ENCODE assay signal across 9 mouse cellular contexts in the genomic region with DNA sequence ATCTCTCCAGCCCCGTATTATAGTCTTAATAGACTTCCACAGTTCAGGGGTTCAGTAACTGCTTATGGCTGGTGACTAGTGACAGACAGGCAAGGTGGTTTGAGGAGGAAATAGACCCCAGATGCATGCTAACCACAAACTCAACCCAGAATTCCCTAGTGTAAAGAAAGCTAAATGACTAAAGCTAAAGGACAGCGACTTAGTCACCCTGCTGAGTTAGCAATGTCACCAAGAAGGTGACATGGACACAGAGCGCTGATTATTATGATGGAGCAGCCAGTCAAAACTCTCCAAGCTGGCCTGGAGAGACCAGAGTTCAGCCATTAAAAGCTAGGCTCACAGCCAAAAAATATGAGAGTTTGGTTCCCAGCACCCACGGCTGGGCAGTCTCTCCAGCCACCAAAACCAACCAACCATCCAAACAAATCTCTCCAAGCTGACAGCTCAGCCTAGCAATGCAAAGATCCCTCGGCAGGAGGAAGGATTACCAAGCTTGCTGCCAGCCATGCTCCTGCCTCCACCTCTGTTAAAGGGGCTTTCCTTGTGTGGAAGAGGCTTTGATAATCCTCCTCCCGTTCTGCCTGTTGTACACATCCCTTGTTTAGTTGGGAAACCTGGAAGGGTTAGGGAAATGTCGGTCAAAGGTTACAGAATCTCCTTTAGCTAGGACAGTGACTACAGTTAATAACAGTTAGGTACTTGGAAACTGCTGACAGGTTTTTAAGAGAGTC. TPM values are rescaled to one million over a fixed set of nuclear protein-coding genes. Genes with fewer than 3 reads are reported as not detected.
A peak's percentile ranks its signal among the peaks of the same experiment; 100 is the strongest.
DNase-seq lines count a peak whose midpoint lies in the region; ATAC-seq and TF ChIP-seq lines count a peak whose summit lies in the region.
"Had no signal": no experiment of that assay in that cellular context is flagged by ENCODE, and none has a peak within 500 bp of the region (broad histone marks: within the 10 kb centered on the region; RNA-seq: fewer than 3 reads in every experiment).

No protein-coding gene starts in this region.

- peaks cover 72% of the 10 kb centered on the region for H3K4me1 ChIP-seq in heart, embryonic 10.5 days
- H3K4me1 ChIP-seq in ES-E14 (ENCODE audit: control insufficient read depth in 2 of 2, insufficient read depth in 2 of 2, low read length in 2 of 2, poor library complexity in 1 of 2), result peaks cover 30 to 33% of the 10 kb centered on the region in 2 experiments

- peak overlapping the region; percentile 81; the same call in 1 of the 2 replicates for H3K27ac ChIP-seq in heart, embryonic 10.5 days
- peak overlapping the region; percentile 87 for H3K27ac ChIP-seq in ES-E14 (ENCODE audit: insufficient read depth, low read depth, low read length, poor library complexity, severe bottlenecking)
- H3K27ac ChIP-seq: hindbrain, embryonic 15.5 days had no signal

- H3K36me3 ChIP-seq in heart, embryonic 10.5 days, result peaks cover 13% of the 10 kb centered on the region
- peaks cover 14% of the 10 kb centered on the region for H3K36me3 ChIP-seq in ES-E14 (ENCODE audit: control insufficient read depth, insufficient read depth, low read length, poor library complexity, severe bottlenecking)

- H3K4me3 ChIP-seq in heart, embryonic 10.5 days, result no peak overlapping the region; the same call in 1 of the 2 replicates
- H3K4me3 ChIP-seq in ES-E14 (ENCODE audit: insufficient read depth in 1 of 2, low read depth in 1 of 2, low read length in 2 of 2, poor library complexity in 1 of 2, severe bottlenecking in 1 of 2), result peak overlapping the region; percentile 2 to 48; a peak in 3 of 4 replicates

- no peaks in the 10 kb centered on the region for H3K27me3 ChIP-seq in heart, embryonic 10.5 days (ENCODE audit: insufficient read depth, poor library complexity, severe bottlenecking)
- H3K27me3 ChIP-seq: hindbrain, embryonic 15.5 days had no signal

- 41% methylated on average over 7 of the region's 7 CpGs for WGBS in heart, embryonic 10.5 days

- H3K9me3 ChIP-seq in heart, embryonic 10.5 days, result no peaks in the 10 kb centered on the region
- H3K9me3 ChIP-seq in ES-E14 (ENCODE audit: control insufficient read depth, insufficient read depth, low read depth, low read length), result no peaks in the 10 kb centered on the region
- H3K9me3 ChIP-seq: hindbrain, embryonic 15.5 days had no signal

- in situ Hi-C loops in ES-E14 (cut with MboI; ENCODE audit: low sequenced_read_pairs in 2 of 2, unreplicated experiment in 2 of 2), result no loop called here

- DNase-seq in heart, embryonic 10.5 days (ENCODE audit: low spot score), result no peak
- no peak for DNase-seq in heart, postnatal 36 days
- DNase-seq in ES-E14 (ENCODE audit: low read depth, low spot score), result no peak
- DNase-seq in c-Kit-positive CD71-positive TER-119-positive erythroid progenitor cells, embryonic 14.5 days (ENCODE audit: low spot score), result no peak
- DNase-seq in layer of hippocampus, postnatal 36 days, result no peak
- DNase-seq in T-cell, adult 2 months (ENCODE audit: low spot score), result no peak

- peak; percentile 32 to 35 for ATAC-seq in hematopoietic stem cell, adult 5-6 weeks (replicated peaks in 1 of 2; ENCODE audit: insufficient read depth in 1 of 2, low FRiP score in 2 of 2, low TSS enrichment in 1 of 2, low read depth in 1 of 2, poor library complexity in 2 of 2, severe bottlenecking in 2 of 2)
- ATAC-seq in megakaryocyte progenitor cell, adult 5-6 weeks (replicated peaks; ENCODE audit: poor library complexity), result 0 out of 2 replicates have a peak, but pooled peaks have one; percentile 12

- peak overlapping the region; percentile 2; the same call in 1 of the 2 replicates for H3K9ac ChIP-seq in ES-E14 (ENCODE audit: insufficient read depth, low read depth, low read length, poor library complexity, severe bottlenecking)
- H3K9ac ChIP-seq: hindbrain, embryonic 15.5 days had no signal

- intact Hi-C loops in heart, postnatal 36 days (cut with DNase I), result loop anchor here (5.0 kb wide), 1 partner anchor 242 kb away; a partner anchor contains a TSS

TF ChIP-seq in ES-E14, 5 proteins besides CTCF, POLR2A, EP300 and RAD21:
- TF ChIP-seq MAFK (IDR thresholded peaks at IDR 0.05; ENCODE audit: insufficient read depth, low read depth, low read length), result no peak
- no peak for TF ChIP-seq ZNF384 (IDR thresholded peaks at IDR 0.05; ENCODE audit: low read depth, low read length)
- TF ChIP-seq ZC3H11A (IDR thresholded peaks at IDR 0.05; ENCODE audit: borderline replicate concordance, low read depth, low read length), result no peak
- no peak for TF ChIP-seq CHD2 (IDR thresholded peaks at IDR 0.05; ENCODE audit: low read depth, low read length)
- TF ChIP-seq HCFC1 (IDR thresholded peaks at IDR 0.05; ENCODE audit: borderline replicate concordance, insufficient read depth, low read length), result no peak

RNA-seq across cellular contexts. Expression of a gene that starts 2.6 kb away (rescaled TPM):
- 79.6 and 88.4 TPM in 2 replicates for polyA plus RNA-seq in heart, embryonic 10.5 days (2016; fragmentation: Nextera tagmentation; extraction: Ambion mirVana)
- total RNA-seq in heart, postnatal 36 days (2021), result 100 to 1,000 TPM in 1 of 2 experiments, 10 to 100 TPM in 1; 97.1 to 104 TPM
- 76.7 and 84.5 TPM in 2 replicates for total RNA-seq in ES-E14 (2012; rRNA removed)
- total RNA-seq in hematopoietic stem cell, adult 5-6 weeks (2017), result 13.6 and 19.2 TPM in 2 replicates
- total RNA-seq in megakaryocyte progenitor cell, adult 5-6 weeks (2015), result 8.6 and 8.7 TPM in 2 replicates
- total RNA-seq in megakaryocyte progenitor cell, adult 5-6 weeks (2017), result 11.3 and 27.1 TPM in 2 replicates
- 100 to 1,000 TPM; 262 to 273 TPM for total RNA-seq in layer of hippocampus, postnatal 36 days (2021)

RNA-seq across cellular contexts. Expression of a gene that starts 29.2 kb away (rescaled TPM):
- 91.6 and 105 TPM in 2 replicates for polyA plus RNA-seq in heart, embryonic 10.5 days (2016; fragmentation: Nextera tagmentation; extraction: Ambion mirVana)
- total RNA-seq in heart, postnatal 36 days (2021), result 1 to 10 TPM; 2.7 to 5.2 TPM
- total RNA-seq in ES-E14 (2012; rRNA removed), result 173 and 188 TPM in 2 replicates
- total RNA-seq in hematopoietic stem cell, adult 5-6 weeks (2017), result 47.2 and 49.0 TPM in 2 replicates
- total RNA-seq in megakaryocyte progenitor cell, adult 5-6 weeks (2015), result 53.9 and 61.7 TPM in 2 replicates
- total RNA-seq in megakaryocyte progenitor cell, adult 5-6 weeks (2017), result 53.1 and 60.4 TPM in 2 replicates
- 10 to 100 TPM; 18.8 to 19.7 TPM for total RNA-seq in layer of hippocampus, postnatal 36 days (2021)

RNA-seq across cellular contexts. Expression of a gene that starts 40.8 kb away (rescaled TPM):
- 5.4 and 5.8 TPM in 2 replicates for polyA plus RNA-seq in heart, embryonic 10.5 days (2016; fragmentation: Nextera tagmentation; extraction: Ambion mirVana)
- 10 to 100 TPM; 10.3 to 12.3 TPM for total RNA-seq in heart, postnatal 36 days (2021)
- total RNA-seq in ES-E14 (2012; rRNA removed), result 11.7 and 25.7 TPM in 2 replicates
- 9.7 and 10.4 TPM in 2 replicates for total RNA-seq in hematopoietic stem cell, adult 5-6 weeks (2017)
- 0.49 and 1.7 TPM in 2 replicates for total RNA-seq in megakaryocyte progenitor cell, adult 5-6 weeks (2015)
- total RNA-seq in megakaryocyte progenitor cell, adult 5-6 weeks (2017), result 0.83 and 2.4 TPM in 2 replicates
- 1 to 10 TPM; 1.9 to 2.6 TPM for total RNA-seq in layer of hippocampus, postnatal 36 days (2021)

RNA-seq across cellular contexts. Expression of a gene that starts 54.1 kb away (rescaled TPM):
- 0.09 and 0.11 TPM in 2 replicates for polyA plus RNA-seq in heart, embryonic 10.5 days (2016; fragmentation: Nextera tagmentation; extraction: Ambion mirVana)
- under 1 TPM in 1 of 2 experiments, not detected in 1; 0.11 TPM for total RNA-seq in heart, postnatal 36 days (2021)
- 0.67 and 1.2 TPM in 2 replicates for total RNA-seq in ES-E14 (2012; rRNA removed)
- 0.19 and 0.25 TPM in 2 replicates for total RNA-seq in hematopoietic stem cell, adult 5-6 weeks (2017)
- 0.25 and 0.27 TPM in 2 replicates for total RNA-seq in megakaryocyte progenitor cell, adult 5-6 weeks (2015)
- 0.03 and 0.17 TPM in 2 replicates for total RNA-seq in megakaryocyte progenitor cell, adult 5-6 weeks (2017)
- total RNA-seq in layer of hippocampus, postnatal 36 days (2021), result 10 to 100 TPM; 34.6 to 42.0 TPM
